8 mouse cellular contexts compared by ENCODE assay signal in the genomic region with DNA sequence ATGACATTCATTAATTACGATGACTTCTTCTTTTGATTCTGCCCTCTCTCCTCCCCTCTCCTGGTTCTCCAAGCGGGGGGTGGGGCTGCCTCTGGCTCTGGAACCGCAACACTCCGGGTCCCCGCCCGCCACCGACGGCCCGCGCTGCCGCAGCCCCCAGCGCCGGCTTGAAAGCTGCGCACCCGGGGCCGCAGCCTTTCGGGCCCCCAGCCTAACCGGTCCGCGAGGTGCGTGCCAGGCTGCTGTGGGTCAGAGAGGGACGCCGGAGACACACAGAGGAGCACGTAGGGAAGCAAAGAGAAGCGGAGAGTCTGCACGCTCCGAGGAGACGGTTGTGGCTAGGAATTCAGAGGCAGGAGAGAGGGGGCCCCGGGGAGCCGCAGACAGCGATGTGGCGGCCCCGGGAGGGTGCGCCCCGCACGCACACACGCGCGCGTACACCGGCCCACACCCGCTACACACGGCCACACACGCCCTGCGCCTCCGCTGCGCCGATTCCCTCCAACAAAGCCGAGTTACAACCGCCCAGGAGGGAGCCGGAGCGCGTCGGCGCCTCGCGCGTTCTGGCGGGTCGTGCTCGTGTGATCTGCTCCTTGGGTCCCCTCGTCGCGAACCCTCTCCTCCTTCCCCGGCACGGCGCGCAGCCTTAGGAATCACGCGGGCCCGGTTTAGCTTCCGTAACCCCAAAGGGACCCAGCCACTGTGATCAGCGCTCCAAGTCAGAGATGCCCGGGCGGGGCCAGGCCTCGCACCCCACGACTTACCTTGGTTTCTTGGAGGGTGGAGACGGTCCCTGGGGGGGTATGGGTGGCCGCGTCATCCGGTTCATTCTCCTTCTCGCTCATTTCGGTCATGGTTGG. TPM values are rescaled to one million over a fixed set of nuclear protein-coding genes. Genes with fewer than 3 reads are reported as not detected.
DNase-seq lines count a peak whose midpoint lies in the region; ATAC-seq and TF ChIP-seq lines count a peak whose summit lies in the region.

No protein-coding gene starts in this region.

- under 1% methylated on average over 83 of the region's 83 CpGs for WGBS in lung, embryonic 14.5 days
- WGBS in forebrain, postnatal 0 days: 2% methylated on average over 83 of the region's 83 CpGs
- under 1% methylated on average over 83 of the region's 83 CpGs for WGBS in liver, embryonic 16.5 days (ENCODE audit: insufficient replicate concordance)

- TF ChIP-seq CTCF in lung, embryonic 14.5 days (IDR thresholded peaks at IDR 0.05; ENCODE audit: low read depth): no peak
- no peak for TF ChIP-seq CTCF in forebrain, postnatal 0 days (IDR thresholded peaks at IDR 0.05; ENCODE audit: low read depth)

- H3K9me3 ChIP-seq in lung, embryonic 14.5 days (ENCODE audit: low read depth, low read length): no peaks in the 10 kb centered on the region
- H3K9me3 ChIP-seq in forebrain, postnatal 0 days (ENCODE audit: low read length): no peaks in the 10 kb centered on the region
- H3K9me3 ChIP-seq in liver, embryonic 16.5 days (replicated peaks; ENCODE audit: control insufficient read depth, low read length): no peaks in the 10 kb centered on the region

- peak overlapping the region; percentile 68 for H3K4me2 ChIP-seq in lung, embryonic 14.5 days
- H3K4me2 ChIP-seq in forebrain, postnatal 0 days (ENCODE audit: low read depth): peak overlapping the region; percentile 66
- H3K4me2 ChIP-seq in liver, embryonic 16.5 days (ENCODE audit: low read depth, low read length): peak overlapping the region; percentile 46

- H3K4me1 ChIP-seq in lung, embryonic 14.5 days (ENCODE audit: insufficient read depth): no peaks in the 10 kb centered on the region
- H3K4me1 ChIP-seq in forebrain, postnatal 0 days (ENCODE audit: insufficient read depth): no peaks in the 10 kb centered on the region; the same call in 1 of the 2 replicates
- H3K4me1 ChIP-seq in liver, embryonic 16.5 days (ENCODE audit: control insufficient read depth, low read depth, low read length): peaks cover 7% of the 10 kb centered on the region

- peaks cover 47% of the 10 kb centered on the region for H3K27me3 ChIP-seq in lung, embryonic 14.5 days (ENCODE audit: insufficient read depth, low read length)
- peaks cover 17% of the 10 kb centered on the region for H3K27me3 ChIP-seq in forebrain, postnatal 0 days (ENCODE audit: insufficient read depth, low read length)
- H3K27me3 ChIP-seq in liver, embryonic 16.5 days (ENCODE audit: control insufficient read depth, insufficient read depth, low read depth, low read length): peaks cover 48% of the 10 kb centered on the region

- DNase-seq in adrenal gland, postnatal 14 days: peak; percentile 47
- DNase-seq in adrenal gland, adult 8-10 months: no peak
- DNase-seq in lung, embryonic 14.5 days: peak; percentile 37
- DNase-seq in lung, postnatal 14 days: no peak
- DNase-seq in forebrain, postnatal 0 days: peak; percentile 59
- peak; percentile 73 to 75 for DNase-seq in spleen, adult 18-20 months
- no peak for DNase-seq in ovary, postnatal 14 days (ENCODE audit: low spot score)

- peak overlapping the region; percentile 27 for H3K9ac ChIP-seq in lung, embryonic 14.5 days
- H3K9ac ChIP-seq in forebrain, postnatal 0 days: peak overlapping the region; percentile 58
- no peak overlapping the region for H3K9ac ChIP-seq in liver, embryonic 16.5 days (ENCODE audit: low read depth, low read length)

- peak; percentile 19; the same call in 1 of the 2 replicates for ATAC-seq in lung, embryonic 14.5 days (ENCODE audit: insufficient read depth)
- ATAC-seq in forebrain, postnatal 0 days: peak; percentile 58
- no peak for ATAC-seq in liver, embryonic 16.5 days (ENCODE audit: low read depth)

- peak overlapping the region; percentile 41 for H3K4me3 ChIP-seq in lung, embryonic 14.5 days (ENCODE audit: low read depth, low read length)
- peak overlapping the region; percentile 48 for H3K4me3 ChIP-seq in forebrain, postnatal 0 days (ENCODE audit: low read depth, low read length)
- peak overlapping the region; percentile 40 for H3K4me3 ChIP-seq in liver, embryonic 16.5 days (ENCODE audit: low read depth, low read length)

- no peak overlapping the region for H3K27ac ChIP-seq in lung, embryonic 14.5 days (ENCODE audit: low read depth)
- H3K27ac ChIP-seq in forebrain, postnatal 0 days (ENCODE audit: low read depth, low read length): peak overlapping the region; percentile 59
- H3K27ac ChIP-seq in liver, embryonic 16.5 days (ENCODE audit: low read length): no peak overlapping the region

- H3K36me3 ChIP-seq in lung, embryonic 14.5 days (ENCODE audit: insufficient read depth): no peaks in the 10 kb centered on the region
- H3K36me3 ChIP-seq in forebrain, postnatal 0 days (ENCODE audit: insufficient read depth): no peaks in the 10 kb centered on the region
- no peaks in the 10 kb centered on the region for H3K36me3 ChIP-seq in liver, embryonic 16.5 days (ENCODE audit: control insufficient read depth, insufficient read depth)

RNA-seq across cellular contexts. Expression of gene Stac2, which starts 0.9 kb away (rescaled TPM):
- 3.1 and 3.7 TPM in 2 replicates for total RNA-seq in adrenal gland, postnatal 14 days (2021)
- 10 to 100 TPM in 1 of 4 experiments, 1 to 10 TPM in 3; 3.8 to 10.9 (median 6.6) TPM for total RNA-seq in adrenal gland, adult 8-10 months (2022)
- 0.05 and 0.14 TPM in 2 replicates for polyA plus RNA-seq in lung, embryonic 14.5 days (2014; fragmentation: Nextera tagmentation; extraction: Ambion mirVana)
- 2.8 and 3.8 TPM in 2 replicates for total RNA-seq in forebrain, postnatal 0 days (2014; rRNA removed)
- 2.0 and 2.1 TPM in 2 replicates for polyA plus RNA-seq in forebrain, postnatal 0 days (2015; fragmentation: Nextera tagmentation; extraction: Ambion mirVana)
- polyA plus RNA-seq in liver, embryonic 16.5 days (2015; fragmentation: Nextera tagmentation; extraction: Ambion mirVana): 0.05 TPM in 1 of 2 replicates, not detected in the other

RNA-seq across cellular contexts. Expression of gene Rpl19, which starts 25.8 kb away (rescaled TPM):
- 1,235 and 1,395 TPM in 2 replicates for total RNA-seq in adrenal gland, postnatal 14 days (2021)
- total RNA-seq in adrenal gland, adult 8-10 months (2022): 1,000 to 10,000 TPM in 2 of 4 experiments, 100 to 1,000 TPM in 2; 894 to 1,148 (median 997) TPM
- polyA plus RNA-seq in lung, embryonic 14.5 days (2014; fragmentation: Nextera tagmentation; extraction: Ambion mirVana): 1,155 and 1,171 TPM in 2 replicates
- total RNA-seq in forebrain, postnatal 0 days (2014; rRNA removed): 793 and 1,371 TPM in 2 replicates
- 687 and 897 TPM in 2 replicates for polyA plus RNA-seq in forebrain, postnatal 0 days (2015; fragmentation: Nextera tagmentation; extraction: Ambion mirVana)
- 478 and 526 TPM in 2 replicates for polyA plus RNA-seq in liver, embryonic 16.5 days (2015; fragmentation: Nextera tagmentation; extraction: Ambion mirVana)

RNA-seq across cellular contexts. Expression of gene Cacnb1, which starts 29.5 kb away (rescaled TPM):
- total RNA-seq in adrenal gland, postnatal 14 days (2021): 7.8 and 10.4 TPM in 2 replicates
- total RNA-seq in adrenal gland, adult 8-10 months (2022): 10 to 100 TPM in 2 of 4 experiments, 1 to 10 TPM in 2; 7.8 to 18.8 (median 13.6) TPM
- 5.4 and 5.5 TPM in 2 replicates for polyA plus RNA-seq in lung, embryonic 14.5 days (2014; fragmentation: Nextera tagmentation; extraction: Ambion mirVana)
- total RNA-seq in forebrain, postnatal 0 days (2014; rRNA removed): 64.1 and 76.4 TPM in 2 replicates
- polyA plus RNA-seq in forebrain, postnatal 0 days (2015; fragmentation: Nextera tagmentation; extraction: Ambion mirVana): 49.4 and 57.2 TPM in 2 replicates
- 0.81 and 1.2 TPM in 2 replicates for polyA plus RNA-seq in liver, embryonic 16.5 days (2015; fragmentation: Nextera tagmentation; extraction: Ambion mirVana)

RNA-seq across cellular contexts. Expression of gene Arl5c, which starts 56.4 kb away (rescaled TPM):
- total RNA-seq in adrenal gland, postnatal 14 days (2021): 1.1 and 4.4 TPM in 2 replicates
- total RNA-seq in adrenal gland, adult 8-10 months (2022): 1 to 10 TPM in 3 of 4 experiments, under 1 TPM in 1; 0.44 to 1.8 (median 1.4) TPM
- 11.4 and 11.5 TPM in 2 replicates for polyA plus RNA-seq in lung, embryonic 14.5 days (2014; fragmentation: Nextera tagmentation; extraction: Ambion mirVana)
- total RNA-seq in forebrain, postnatal 0 days (2014; rRNA removed): 3.7 and 5.2 TPM in 2 replicates
- polyA plus RNA-seq in forebrain, postnatal 0 days (2015; fragmentation: Nextera tagmentation; extraction: Ambion mirVana): 3.0 and 4.2 TPM in 2 replicates
- polyA plus RNA-seq in liver, embryonic 16.5 days (2015; fragmentation: Nextera tagmentation; extraction: Ambion mirVana): 7.4 and 8.3 TPM in 2 replicates

Comparison
In these comparisons a context has a peak if more than half of its experiments do, and no peak if none do; other contexts are left out.
1. DNase-seq: peak in adrenal gland, postnatal 14 days (single experiment), lung, embryonic 14.5 days (single experiment), forebrain, postnatal 0 days (single experiment) and spleen, adult 18-20 months (2 of 2); none in adrenal gland, adult 8-10 months (single experiment), lung, postnatal 14 days (single experiment) and ovary, postnatal 14 days (single experiment).
2. Peak in every context shown above with its lines, with median percentiles within 50 percentile points of each other: H3K4me2 ChIP-seq and H3K4me3 ChIP-seq.